Mouse (Mus musculus): Measurements from ENCODE around the gene Rassf3. TPM values are rescaled to one million over a fixed set of nuclear protein-coding genes. Genes with fewer than 3 reads are reported as not detected.
A peak's percentile ranks its signal among the peaks of the same experiment; 100 is the strongest.

The Rassf3 gene
- polyA plus RNA-seq, 1 experiment from 2014 or later: 12.3 TPM

GRCm38 (mm10) chr10:121425506-121426025, 50.6 kb downstream of the Rassf3 start:
- H3K27ac ChIP-seq: no peak overlapping the region
- WGBS (ENCODE audit: insufficient replicate concordance): 80% methylated on average over 14 of the region's 14 CpGs
- no peak overlapping the region for H3K9ac ChIP-seq
- no peak overlapping the region for H3K4me3 ChIP-seq
- H3K4me1 ChIP-seq: peaks cover 66% of the 10 kb centered on the region
- no peaks in the 10 kb centered on the region for H3K27me3 ChIP-seq (replicated peaks)
- no peak for ATAC-seq
- H3K36me3 ChIP-seq: peaks cover 4% of the 10 kb centered on the region; the same call in 1 of the 2 replicates
- no peak overlapping the region for H3K4me2 ChIP-seq
- no peaks in the 10 kb centered on the region for H3K9me3 ChIP-seq (replicated peaks)

DNA sequence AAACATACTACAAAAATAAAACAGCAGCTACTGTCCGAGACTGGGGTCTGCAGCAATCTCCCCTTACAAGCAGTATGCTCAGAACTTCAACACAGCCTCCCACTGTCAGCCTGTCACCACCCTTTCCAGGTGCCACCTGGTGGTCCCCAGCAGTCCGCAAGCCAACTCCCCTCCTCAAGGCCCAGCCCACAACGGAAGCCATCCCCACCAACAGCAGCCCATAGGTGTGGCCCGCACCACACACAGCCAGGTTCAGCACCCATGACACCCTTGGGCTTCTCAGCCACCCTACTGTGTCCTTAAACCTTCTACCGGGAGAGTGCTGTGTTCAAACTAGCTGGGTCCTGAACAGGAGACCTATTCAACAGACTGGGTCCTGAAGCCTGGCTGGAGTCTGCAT, 51.1 kb downstream of the Rassf3 start:
- Histone ChIP-seq H3K4me3 (no peak overlapping the region), H3K4me1 (peaks cover 66% of the 10 kb centered on the region), H3K36me3 (peaks cover 4% of the 10 kb centered on the region; the same call in 1 of the 2 replicates), H3K27ac (no peak overlapping the region), H3K4me2 (no peak overlapping the region), H3K27me3 (replicated peaks) (no peaks in the 10 kb centered on the region), H3K9me3 (replicated peaks) (no peaks in the 10 kb centered on the region), H3K9ac (no peak overlapping the region)
- no peak for ATAC-seq
- 71% methylated on average over 5 of the region's 5 CpGs for WGBS (ENCODE audit: insufficient replicate concordance)

DNA sequence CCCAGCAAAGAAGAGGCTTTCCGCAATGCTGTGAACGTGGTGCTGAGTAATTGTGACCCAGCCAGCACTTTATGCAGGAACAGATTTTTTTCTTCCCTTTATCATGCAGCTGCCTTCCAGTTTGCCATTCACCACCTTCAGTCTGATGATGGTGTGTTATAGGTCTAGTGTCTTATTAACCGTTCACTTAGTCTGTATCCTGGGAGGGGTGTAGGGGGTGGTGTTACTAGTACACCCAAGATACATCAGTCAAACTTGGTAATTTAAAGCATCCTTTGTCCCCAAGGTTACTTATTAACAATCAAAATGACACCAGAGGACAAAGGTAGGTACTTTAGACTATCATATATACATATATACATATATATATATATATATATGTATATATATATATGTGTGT, 51.7 kb downstream of the Rassf3 start:
- H3K4me3 ChIP-seq: no peak overlapping the region
- no peaks in the 10 kb centered on the region for H3K27me3 ChIP-seq (replicated peaks)
- H3K27ac ChIP-seq: no peak overlapping the region
- peaks cover 66% of the 10 kb centered on the region for H3K4me1 ChIP-seq
- H3K4me2 ChIP-seq: no peak overlapping the region
- no peaks in the 10 kb centered on the region for H3K9me3 ChIP-seq (replicated peaks)
- no peak overlapping the region for H3K9ac ChIP-seq
- ATAC-seq: no peak
- peaks cover 4% of the 10 kb centered on the region; the same call in 1 of the 2 replicates for H3K36me3 ChIP-seq
- 70% methylated on average over 3 of the region's 3 CpGs for WGBS (ENCODE audit: insufficient replicate concordance)

GRCm38 (mm10) chr10:121423541-121424349, 52.4 kb downstream of the Rassf3 start:
- 75% methylated on average over 16 of the region's 16 CpGs for WGBS (ENCODE audit: insufficient replicate concordance)
- no peaks in the 10 kb centered on the region for H3K27me3 ChIP-seq (replicated peaks)
- H3K36me3 ChIP-seq: peaks cover 4% of the 10 kb centered on the region; the same call in 1 of the 2 replicates
- H3K4me3 ChIP-seq: no peak overlapping the region
- no peak for ATAC-seq
- no peaks in the 10 kb centered on the region for H3K9me3 ChIP-seq (replicated peaks)
- H3K4me1 ChIP-seq: peaks cover 66% of the 10 kb centered on the region
- no peak overlapping the region for H3K27ac ChIP-seq
- no peak overlapping the region for H3K9ac ChIP-seq
- no peak overlapping the region for H3K4me2 ChIP-seq

- H3K4me1 ChIP-seq: peaks cover 59% of the 10 kb centered on the region
- no peak overlapping the region for H3K4me2 ChIP-seq
- no peak for ATAC-seq
- 81% methylated on average over 6 of the region's 6 CpGs for WGBS (ENCODE audit: insufficient replicate concordance)
- no peak overlapping the region for H3K27ac ChIP-seq
- no peak overlapping the region for H3K9ac ChIP-seq
- peaks cover 4% of the 10 kb centered on the region; the same call in 1 of the 2 replicates for H3K36me3 ChIP-seq
- no peaks in the 10 kb centered on the region for H3K9me3 ChIP-seq (replicated peaks)
- H3K27me3 ChIP-seq (replicated peaks): no peaks in the 10 kb centered on the region
- no peak overlapping the region for H3K4me3 ChIP-seq
Observed at GRCm38 (mm10) chr10:121422294-121422693, 53.9 kb downstream of the Rassf3 start.

- no peak for ATAC-seq
- Histone ChIP-seq H3K27ac (no peak overlapping the region), H3K27me3 (replicated peaks) (no peaks in the 10 kb centered on the region), H3K4me1 (peaks cover 54% of the 10 kb centered on the region), H3K9me3 (replicated peaks) (no peaks in the 10 kb centered on the region), H3K4me2 (no peak overlapping the region), H3K36me3 (peaks cover 4% of the 10 kb centered on the region; the same call in 1 of the 2 replicates), H3K9ac (no peak overlapping the region), H3K4me3 (no peak overlapping the region)
- 85% methylated on average over 11 of the region's 11 CpGs for WGBS (ENCODE audit: insufficient replicate concordance)
Observed at GRCm38 (mm10) chr10:121421657-121422290, 54.4 kb downstream of the Rassf3 start.

- Histone ChIP-seq H3K9ac (no peak overlapping the region), H3K27me3 (replicated peaks) (no peaks in the 10 kb centered on the region), H3K27ac (no peak overlapping the region), H3K36me3 (peaks cover 5% of the 10 kb centered on the region), H3K4me2 (no peak overlapping the region), H3K4me3 (no peak overlapping the region), H3K4me1 (peaks cover 48% of the 10 kb centered on the region), H3K9me3 (replicated peaks) (no peaks in the 10 kb centered on the region)
- ATAC-seq: no peak
- WGBS (ENCODE audit: insufficient replicate concordance): 74% methylated on average over 9 of the region's 9 CpGs
Observed at GRCm38 (mm10) chr10:121421023-121421422, 55.1 kb downstream of the Rassf3 start.

GRCm38 (mm10) chr10:121419640-121420470, 56.3 kb downstream of the Rassf3 start:
- 63% methylated on average over 22 of the region's 22 CpGs for WGBS (ENCODE audit: insufficient replicate concordance)
- no peaks in the 10 kb centered on the region for H3K27me3 ChIP-seq (replicated peaks)
- H3K4me1 ChIP-seq: peaks cover 39% of the 10 kb centered on the region
- no peaks in the 10 kb centered on the region for H3K9me3 ChIP-seq (replicated peaks)
- H3K4me3 ChIP-seq: no peak overlapping the region
- no peak overlapping the region for H3K27ac ChIP-seq
- H3K4me2 ChIP-seq: no peak overlapping the region
- ATAC-seq: peak; percentile 53; the same call in 1 of the 2 replicates
- peaks cover 15% of the 10 kb centered on the region for H3K36me3 ChIP-seq
- H3K9ac ChIP-seq: no peak overlapping the region

- 81% methylated on average over 14 of the region's 14 CpGs for WGBS (ENCODE audit: insufficient replicate concordance)
- H3K27me3 ChIP-seq (replicated peaks): no peaks in the 10 kb centered on the region
- H3K4me2 ChIP-seq: no peak overlapping the region
- no peak overlapping the region for H3K27ac ChIP-seq
- peaks cover 33% of the 10 kb centered on the region for H3K4me1 ChIP-seq
- no peak for ATAC-seq
- H3K36me3 ChIP-seq: peaks cover 25% of the 10 kb centered on the region
- H3K9ac ChIP-seq: no peak overlapping the region
- H3K9me3 ChIP-seq (replicated peaks): no peaks in the 10 kb centered on the region
- no peak overlapping the region for H3K4me3 ChIP-seq
Observed at GRCm38 (mm10) chr10:121418835-121419234, 57.3 kb downstream of the Rassf3 start.

DNA sequence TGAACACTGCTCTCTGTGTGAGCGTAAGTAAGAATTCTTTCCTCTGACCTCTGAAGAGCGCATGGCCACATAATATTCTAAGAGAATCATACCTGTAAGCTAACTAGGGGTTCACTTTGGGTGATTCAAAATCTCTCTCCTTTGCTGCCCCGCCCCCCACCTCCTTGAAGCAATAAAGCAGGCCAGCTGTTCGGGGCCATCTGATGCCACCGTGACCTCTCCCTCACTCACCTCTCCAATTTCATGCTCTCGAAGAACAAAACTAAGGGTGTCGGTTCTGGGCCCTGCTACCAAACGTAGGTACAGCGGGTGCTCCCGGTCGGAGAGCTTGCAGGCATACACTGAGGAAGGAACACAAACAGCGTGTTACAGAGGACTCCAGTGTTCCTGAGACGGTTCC, 62.0 kb downstream of the Rassf3 start:
- peaks cover 41% of the 10 kb centered on the region for H3K36me3 ChIP-seq

DNA sequence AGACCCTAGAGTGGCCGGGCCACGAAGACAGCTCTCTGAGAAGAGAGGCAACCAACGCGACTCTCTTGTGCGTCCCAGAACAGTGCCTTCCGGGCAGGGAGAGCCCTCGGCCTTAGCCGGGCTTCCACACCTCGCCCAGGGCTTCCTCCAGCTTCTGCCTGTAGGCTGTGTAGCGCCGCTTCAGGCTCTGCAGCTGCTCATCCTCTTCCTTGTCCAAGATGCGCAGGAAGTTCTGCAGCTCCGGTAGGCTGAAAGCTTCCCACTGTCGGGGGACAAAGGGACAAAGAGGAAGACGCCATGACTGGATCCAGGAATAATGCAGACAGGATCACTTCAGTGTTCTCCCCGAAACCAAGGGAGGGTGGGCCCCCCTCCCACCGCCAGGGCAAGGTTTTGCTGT, 63.3 kb downstream of the Rassf3 start:
- Histone ChIP-seq H3K4me1 (peaks cover 10% of the 10 kb centered on the region), H3K27ac (no peak overlapping the region), H3K4me2 (no peak overlapping the region), H3K27me3 (replicated peaks) (no peaks in the 10 kb centered on the region), H3K4me3 (no peak overlapping the region), H3K9ac (no peak overlapping the region), H3K36me3 (peaks cover 41% of the 10 kb centered on the region), H3K9me3 (replicated peaks) (no peaks in the 10 kb centered on the region)
- 67% methylated on average over 17 of the region's 17 CpGs for WGBS (ENCODE audit: insufficient replicate concordance)
- ATAC-seq: no peak

More for the DNA sequence above, 62.0 kb downstream of the Rassf3 start:
- Histone ChIP-seq H3K4me1 (peaks cover 20% of the 10 kb centered on the region), H3K4me2 (no peak overlapping the region), H3K9me3 (replicated peaks) (no peaks in the 10 kb centered on the region), H3K4me3 (no peak overlapping the region), H3K27me3 (replicated peaks) (no peaks in the 10 kb centered on the region), H3K9ac (no peak overlapping the region), H3K27ac (no peak overlapping the region)
- WGBS (ENCODE audit: insufficient replicate concordance): 86% methylated on average over 13 of the region's 13 CpGs
- ATAC-seq: no peak

All from liver, embryonic 12.5 days (tissue).